Mouse (Mus musculus): ENCODE measurements at regions not wholly inside any gene's neighbourhood (a gene's known extent, or its start where the extent isn't known, plus 50 kb on each side); places are given as distances from the start of the nearest gene placed in this dataset.

GRCm38 (mm10) chr1:80939372-80939771 lies 137.4 kb upstream of the Nyap2 start:
- TF ChIP-seq MYOG (IDR thresholded peaks at IDR 0.05; ENCODE audit: control insufficient read depth, extremely low read depth, insufficient read length) (no peak), USF1 (IDR thresholded peaks at IDR 0.05; ENCODE audit: low read depth) (no peak)
